Mouse (Mus musculus) kidney, embryonic 15.5 days (tissue): ENCODE results near the gene St6galnac3. TPM values are rescaled to one million over a fixed set of nuclear protein-coding genes. Genes with fewer than 3 reads are reported as not detected.

Source experiments
- ATAC-seq: fragments of 200-750 bp; cut with Nextera tagmentation; replicated peaks from 2 replicates; pipeline ENCODE4 v1.8.0; 2017; ENCODE audit warnings: moderate TSS enrichment; ENCODE audit not compliant: low FRiP score
- H3K27ac ChIP-seq: fragments of 300-500 bp; sonication (generic); 2 replicates; pipeline ENCODE4 v1.5.1; 2015; ENCODE audit warnings: mild to moderate bottlenecking, inconsistent platforms
- H3K27me3 ChIP-seq: fragments of 300-500 bp; sonication (generic); 2 replicates; pipeline ENCODE4 v1.6.1; 2015; ENCODE audit warnings: inconsistent platforms
- H3K36me3 ChIP-seq: fragments of 300-500 bp; sonication (generic); 2 replicates; pipeline ENCODE4 v1.6.1; 2015; ENCODE audit warnings: inconsistent platforms
- H3K4me1 ChIP-seq: fragments of 300-500 bp; sonication (generic); 2 replicates; pipeline ENCODE4 v1.6.1; 2015; ENCODE audit warnings: inconsistent platforms
- H3K4me2 ChIP-seq: fragments of 300-500 bp; sonication (generic); 2 replicates; pipeline ENCODE4 v1.6.1; 2015; ENCODE audit warnings: moderate library complexity, mild to moderate bottlenecking, inconsistent platforms
- H3K4me3 ChIP-seq: fragments of 300-500 bp; sonication (generic); replicated peaks from 2 replicates; pipeline ENCODE4 v1.5.1; 2015; ENCODE audit warnings: mild to moderate bottlenecking, inconsistent platforms
- H3K9ac ChIP-seq: fragments of 300-500 bp; sonication (generic); 2 replicates; pipeline ENCODE4 v1.6.1; 2015; ENCODE audit warnings: mild to moderate bottlenecking, inconsistent platforms
- H3K9me3 ChIP-seq: fragments of 300-500 bp; sonication (generic); replicated peaks from 2 replicates; pipeline ENCODE4 v1.6.1; 2016; ENCODE audit warnings: inconsistent platforms
- WGBS: fragments of 180-500 bp; shearing (Covaris S2); methylation state at CpG from one replicate; pipeline ENCODE4 v1.1.7; 2015; ENCODE audit warnings: mixed read lengths; 5-methylcytosine and 5-hydroxymethylcytosine counted together
- polyA plus RNA-seq: library from polyadenylated mRNA; unstranded; fragments of >200 nt; fragmentation: Nextera tagmentation; extraction: Ambion mirVana; gene quantifications from 2 replicates; pipeline ENCODE4 v1.2.1, GENCODE M21; 2015

The St6galnac3 gene
- polyA plus RNA-seq, 1 experiment from 2014 or later: 65.5 TPM

GRCm38 (mm10) chr3:153472583-153473471 lies 252.1 kb downstream of the St6galnac3 start:
- Histone ChIP-seq H3K9ac (no peak overlapping the region), H3K4me2 (no peak overlapping the region), H3K36me3 (no peaks in the 10 kb centered on the region), H3K27ac (no peak overlapping the region), H3K4me1 (peaks cover 8% of the 10 kb centered on the region), H3K9me3 (no peaks in the 10 kb centered on the region), H3K4me3 (no peak overlapping the region), H3K27me3 (no peaks in the 10 kb centered on the region)
- ATAC-seq: peak; percentile 69; the same call in 1 of the 2 replicates
- 75% methylated on average over 11 of the region's 11 CpGs for WGBS

DNA sequence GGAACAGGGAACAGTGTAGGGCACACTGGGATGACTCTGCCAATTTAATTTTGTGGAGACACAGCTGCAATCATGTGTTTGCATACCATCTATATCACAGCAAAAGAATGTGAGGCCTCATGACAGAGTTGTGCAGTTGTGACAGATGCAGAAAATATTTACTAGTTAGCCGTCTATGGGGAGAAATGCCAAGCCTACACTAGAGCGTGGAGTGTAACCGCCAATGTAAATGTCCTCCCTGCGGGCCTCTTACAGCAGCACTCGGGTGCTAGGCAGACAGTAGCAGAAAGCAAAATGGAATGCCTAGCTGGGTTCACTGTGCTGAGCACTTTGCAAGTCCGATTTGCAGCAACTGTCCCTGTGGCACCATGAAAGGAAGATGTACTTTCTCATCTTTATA lies 261.1 kb downstream of the St6galnac3 start:
- peaks cover 5% of the 10 kb centered on the region for H3K4me1 ChIP-seq
- ATAC-seq: no peak
- peaks cover 12% of the 10 kb centered on the region for H3K36me3 ChIP-seq
- no peak overlapping the region for H3K27ac ChIP-seq
- no peak overlapping the region for H3K4me3 ChIP-seq
- 81% methylated on average over 6 of the region's 6 CpGs for WGBS
- no peaks in the 10 kb centered on the region for H3K27me3 ChIP-seq
- no peak overlapping the region for H3K4me2 ChIP-seq
- no peaks in the 10 kb centered on the region; the same call in 1 of the 2 replicates for H3K9me3 ChIP-seq
- H3K9ac ChIP-seq: no peak overlapping the region

DNA sequence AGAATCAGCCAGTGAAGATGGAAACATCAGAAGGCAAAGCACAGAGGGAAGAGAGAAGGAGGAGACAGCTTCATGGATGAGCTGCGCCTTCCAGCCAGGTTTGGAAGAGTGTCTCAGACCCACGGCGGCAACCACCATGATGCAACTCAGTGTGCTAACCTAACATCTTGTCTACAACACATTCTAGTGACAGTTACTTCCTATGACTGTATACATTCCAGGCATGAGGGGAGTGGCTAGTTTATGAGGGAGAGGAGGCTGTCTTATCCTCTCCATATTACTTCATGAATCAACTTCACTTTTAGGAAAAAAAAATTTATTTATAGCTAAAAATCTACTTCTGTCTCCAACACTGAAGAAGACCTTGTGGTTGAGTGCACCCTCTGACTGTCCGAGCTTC lies 264.8 kb downstream of the St6galnac3 start:
- Histone ChIP-seq H3K4me3 (no peak overlapping the region), H3K9me3 (no peaks in the 10 kb centered on the region; the same call in 1 of the 2 replicates), H3K27me3 (no peaks in the 10 kb centered on the region), H3K4me1 (no peaks in the 10 kb centered on the region), H3K27ac (no peak overlapping the region), H3K36me3 (0 out of 2 replicates have a peak, but pooled peaks cover 6% of the 10 kb centered on the region), H3K9ac (no peak overlapping the region), H3K4me2 (no peak overlapping the region)
- ATAC-seq: no peak
- WGBS: 96% methylated on average over 4 of the region's 4 CpGs

- Histone ChIP-seq H3K27ac (no peak overlapping the region), H3K27me3 (no peaks in the 10 kb centered on the region), H3K36me3 (0 out of 2 replicates have a peak, but pooled peaks cover 6% of the 10 kb centered on the region), H3K9me3 (no peaks in the 10 kb centered on the region; the same call in 1 of the 2 replicates), H3K9ac (no peak overlapping the region), H3K4me1 (no peaks in the 10 kb centered on the region), H3K4me3 (no peak overlapping the region), H3K4me2 (no peak overlapping the region)
- ATAC-seq: no peak
- WGBS: 84% methylated on average over 3 of the region's 3 CpGs
These were observed 266.4 kb downstream of the St6galnac3 start for GRCm38 (mm10) chr3:153458593-153458992.

DNA sequence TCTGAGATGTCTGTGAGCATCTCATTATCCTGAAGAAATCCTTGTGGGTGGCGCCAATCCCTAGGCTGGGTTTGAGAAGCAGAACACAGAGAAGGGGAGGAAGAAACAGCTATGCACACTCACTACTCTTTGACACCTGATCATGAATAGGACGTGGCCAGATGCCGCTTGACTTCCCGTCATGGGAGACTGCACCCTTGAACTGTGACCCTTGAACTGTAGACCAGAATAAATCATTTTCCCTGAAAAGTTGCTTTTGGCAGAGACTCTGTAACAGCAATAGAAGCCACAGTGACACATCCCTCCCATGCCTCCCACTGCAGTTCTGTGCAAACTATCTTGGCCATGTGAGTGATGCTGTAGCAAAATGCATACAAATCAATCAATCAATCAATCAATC lies 267.3 kb downstream of the St6galnac3 start:
- H3K27ac ChIP-seq: no peak overlapping the region
- H3K4me3 ChIP-seq: no peak overlapping the region
- H3K4me2 ChIP-seq: no peak overlapping the region
- 0 out of 2 replicates have a peak, but pooled peaks cover 6% of the 10 kb centered on the region for H3K36me3 ChIP-seq
- 41% methylated on average over 4 of the region's 4 CpGs for WGBS
- H3K4me1 ChIP-seq: no peaks in the 10 kb centered on the region
- no peak overlapping the region for H3K9ac ChIP-seq
- ATAC-seq: 0 out of 2 replicates have a peak, but pooled peaks have one; percentile 46
- no peaks in the 10 kb centered on the region; the same call in 1 of the 2 replicates for H3K9me3 ChIP-seq
- H3K27me3 ChIP-seq: no peaks in the 10 kb centered on the region

DNA sequence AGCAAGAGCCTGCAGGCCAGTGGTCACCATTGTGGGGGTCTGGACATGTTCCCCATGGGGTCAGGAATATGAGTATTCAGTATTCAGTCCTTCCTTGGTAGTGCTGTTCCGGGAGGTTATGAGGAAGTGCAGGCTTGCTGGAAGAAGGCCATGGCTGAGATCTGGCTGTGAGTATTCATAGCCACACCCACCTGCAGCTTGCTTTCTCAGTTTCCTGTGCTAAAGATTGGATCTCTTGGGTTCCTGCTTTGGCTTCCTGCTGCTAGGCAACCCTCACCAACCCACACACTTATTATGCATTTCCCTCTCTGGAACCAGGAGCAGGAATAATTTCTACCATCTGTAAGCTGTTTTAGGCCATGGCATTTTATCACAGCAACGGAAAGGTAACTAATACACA lies 267.8 kb downstream of the St6galnac3 start:
- Histone ChIP-seq H3K36me3 (0 out of 2 replicates have a peak, but pooled peaks cover 6% of the 10 kb centered on the region), H3K27me3 (no peaks in the 10 kb centered on the region), H3K4me2 (no peak overlapping the region), H3K9me3 (no peaks in the 10 kb centered on the region; the same call in 1 of the 2 replicates), H3K4me1 (no peaks in the 10 kb centered on the region), H3K27ac (no peak overlapping the region), H3K9ac (no peak overlapping the region), H3K4me3 (no peak overlapping the region)
- no peak for ATAC-seq
- WGBS: 87% methylated on average over 2 of the region's 2 CpGs

DNA sequence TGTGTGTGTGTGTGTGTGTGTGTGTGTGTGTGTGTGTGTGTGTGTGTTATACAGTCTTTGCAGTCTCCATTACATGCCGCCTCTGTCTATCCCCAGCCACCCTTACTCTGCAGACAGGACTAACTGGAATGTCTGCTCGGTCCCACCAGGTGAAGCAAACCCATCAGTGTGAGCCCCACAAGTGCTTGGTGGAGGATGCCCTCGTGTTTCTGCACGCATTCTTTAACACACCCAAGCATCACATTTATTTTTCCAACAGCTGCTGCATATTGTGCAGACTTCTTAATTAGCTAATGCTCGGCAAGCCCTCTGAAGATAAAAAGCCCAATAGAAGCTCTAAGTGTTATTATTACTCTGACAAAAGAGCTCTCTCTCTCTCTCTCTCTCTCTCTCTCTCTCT lies 268.7 kb downstream of the St6galnac3 start:
- Histone ChIP-seq H3K27me3 (no peaks in the 10 kb centered on the region), H3K4me1 (no peaks in the 10 kb centered on the region), H3K9me3 (no peaks in the 10 kb centered on the region; the same call in 1 of the 2 replicates), H3K27ac (no peak overlapping the region), H3K4me2 (no peak overlapping the region), H3K4me3 (no peak overlapping the region), H3K9ac (no peak overlapping the region), H3K36me3 (0 out of 2 replicates have a peak, but pooled peaks cover 6% of the 10 kb centered on the region)
- no peak for ATAC-seq
- WGBS: 81% methylated on average over 5 of the region's 5 CpGs

DNA sequence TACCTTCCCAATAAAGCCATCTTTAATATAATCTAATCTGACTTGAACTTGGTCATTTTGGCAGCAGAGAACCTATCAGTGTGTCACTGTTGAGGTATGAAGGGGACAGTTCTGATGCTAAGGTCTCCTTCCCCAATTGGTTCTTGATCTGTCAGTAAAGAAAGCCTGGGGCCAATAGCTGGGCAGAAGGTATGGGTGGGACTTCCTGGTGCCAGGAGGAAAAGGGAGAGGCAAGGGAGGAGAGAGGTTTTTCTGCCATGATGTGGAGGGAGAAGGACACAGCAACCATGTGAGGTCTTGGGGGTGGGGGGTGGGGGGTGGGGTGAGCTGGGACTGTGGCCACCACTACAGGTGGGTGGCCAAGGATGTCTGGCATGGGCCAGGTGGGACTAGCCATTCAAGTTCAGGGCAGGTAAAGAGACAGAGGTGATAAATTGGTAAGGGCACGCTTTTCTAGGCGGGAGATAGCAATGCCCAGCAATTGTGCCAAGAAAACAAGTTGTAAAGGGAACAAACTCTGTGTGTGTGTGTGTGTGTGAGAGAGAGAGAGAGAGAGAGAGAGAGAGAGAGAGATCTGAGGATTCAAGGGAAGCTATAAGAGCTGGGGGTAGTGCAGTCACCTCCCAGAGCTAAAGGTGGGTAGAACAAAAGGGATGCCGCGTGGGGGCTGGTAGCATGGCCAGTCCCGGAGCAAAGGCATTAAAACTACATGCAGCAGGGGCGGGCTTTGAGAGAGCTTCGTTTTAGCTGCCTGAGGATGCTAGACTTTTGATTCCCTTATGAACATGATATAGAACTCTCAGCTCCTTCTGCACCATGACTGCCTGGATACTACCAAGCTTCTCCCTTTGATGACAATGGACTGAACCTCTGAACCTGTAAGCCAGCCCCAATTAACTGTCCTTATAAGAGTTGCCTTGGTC lies 271.6 kb downstream of the St6galnac3 start:
- Histone ChIP-seq H3K27me3 (no peaks in the 10 kb centered on the region), H3K4me2 (no peak overlapping the region), H3K4me3 (no peak overlapping the region), H3K4me1 (no peaks in the 10 kb centered on the region), H3K9ac (no peak overlapping the region), H3K27ac (no peak overlapping the region), H3K36me3 (no peaks in the 10 kb centered on the region), H3K9me3 (no peaks in the 10 kb centered on the region)
- WGBS: 82% methylated on average over 7 of the region's 7 CpGs
- no peak for ATAC-seq

- Histone ChIP-seq H3K9ac (no peak overlapping the region), H3K27me3 (no peaks in the 10 kb centered on the region), H3K27ac (no peak overlapping the region), H3K4me2 (no peak overlapping the region), H3K4me3 (no peak overlapping the region), H3K9me3 (no peaks in the 10 kb centered on the region), H3K4me1 (no peaks in the 10 kb centered on the region), H3K36me3 (no peaks in the 10 kb centered on the region)
- no peak for ATAC-seq
- 95% methylated on average over 3 of the region's 3 CpGs for WGBS
These were observed 272.5 kb downstream of the St6galnac3 start for GRCm38 (mm10) chr3:153452299-153452996.

DNA sequence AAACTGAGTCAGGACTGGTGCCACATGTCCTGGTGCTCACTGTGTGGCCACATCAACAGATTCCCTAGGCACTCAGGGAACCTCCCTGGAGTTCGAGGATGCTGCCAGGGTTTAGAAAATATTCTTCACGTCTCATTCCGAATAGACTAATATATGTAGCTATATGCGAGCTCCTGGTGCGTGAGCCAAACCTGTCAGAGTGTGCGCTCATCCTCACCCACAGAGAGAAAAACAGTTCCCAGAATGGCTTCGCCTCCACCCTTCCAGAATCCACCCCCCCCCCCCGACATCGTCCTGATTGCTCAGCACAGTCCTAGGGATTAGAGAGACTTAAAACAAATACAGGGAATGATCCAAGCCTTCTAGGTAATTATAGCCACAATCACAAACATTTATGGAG lies 283.6 kb downstream of the St6galnac3 start:
- Histone ChIP-seq H3K9ac (no peak overlapping the region), H3K27ac (no peak overlapping the region), H3K4me2 (no peak overlapping the region), H3K27me3 (no peaks in the 10 kb centered on the region), H3K4me1 (no peaks in the 10 kb centered on the region), H3K4me3 (no peak overlapping the region), H3K36me3 (no peaks in the 10 kb centered on the region), H3K9me3 (no peaks in the 10 kb centered on the region)
- no peak for ATAC-seq
- WGBS: 82% methylated on average over 9 of the region's 9 CpGs
